Mouse (Mus musculus) urinary bladder, postnatal 0 days (tissue): ENCODE results near the gene Cadm2. TPM values are rescaled to one million over a fixed set of nuclear protein-coding genes. Genes with fewer than 3 reads are reported as not detected.

Experiments used
- polyA plus RNA-seq: library from polyadenylated mRNA; unstranded; fragments of >200 nt; fragmentation: Nextera tagmentation; extraction: Ambion mirVana; gene quantifications from 2 replicates; pipeline ENCODE4 v1.2.1, GENCODE M21; 2015

Gene Cadm2
- 0.22 and 0.44 TPM in 2 replicates for polyA plus RNA-seq

GRCm38 (mm10) chr16:67620826-67621505 lies at the start of gene Cadm2:
TSS of gene Cadm2 (minus strand) at chr16:67620908.

